Mouse (Mus musculus) cerebral cortex, adult 2 months (tissue): Measurements from ENCODE around the gene Snapc3.

Experiments used
- WGBS: fragments of 180-500 bp; shearing (Covaris S2); methylation state at CpG from one replicate; pipeline ENCODE4 v1.1.7; 2018; 5-methylcytosine and 5-hydroxymethylcytosine counted together

Snapc3 gene

DNA sequence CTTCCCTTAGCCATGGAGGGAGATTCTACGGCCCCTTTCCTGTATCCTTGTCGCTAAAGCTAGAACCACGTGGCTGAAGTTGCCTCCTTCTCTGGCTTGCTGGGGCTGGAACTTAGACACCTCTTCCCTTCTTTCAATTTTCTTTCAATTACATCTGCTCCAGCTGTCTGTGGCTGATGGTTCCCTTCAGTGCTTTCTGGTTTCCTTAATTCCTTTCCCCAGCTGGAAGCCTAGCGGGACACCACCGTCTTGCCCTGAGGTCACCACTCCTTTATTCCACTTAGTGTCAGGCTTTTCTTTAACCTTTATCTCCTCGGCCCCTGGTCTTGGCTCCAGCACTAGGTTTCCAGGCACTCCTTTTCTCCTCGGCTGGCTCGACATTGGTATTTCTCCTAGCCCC, 93.6 kb downstream of the Snapc3 start:
- 54% methylated on average over 8 of the region's 8 CpGs for WGBS

DNA sequence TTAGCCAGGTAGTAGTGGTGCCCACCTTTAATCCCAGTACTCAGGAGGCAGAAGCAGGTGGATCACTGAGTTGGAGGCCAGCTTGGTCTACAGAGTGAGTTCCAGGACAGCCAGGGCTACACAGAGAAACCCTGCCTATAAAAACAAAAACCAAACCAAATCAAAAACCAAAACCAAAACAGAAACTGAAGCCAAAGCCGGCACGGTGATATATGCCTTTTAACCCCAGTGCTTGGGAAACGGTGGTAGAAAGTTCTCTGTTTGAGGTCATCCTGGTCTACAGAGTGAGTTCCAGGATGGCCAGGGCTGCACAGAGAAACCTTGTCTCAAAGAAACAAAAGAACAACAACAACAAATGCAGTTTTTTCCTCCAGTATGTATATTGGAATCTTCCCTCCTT, 94.7 kb downstream of the Snapc3 start:
- WGBS, result 84% methylated on average over 3 of the region's 3 CpGs

DNA sequence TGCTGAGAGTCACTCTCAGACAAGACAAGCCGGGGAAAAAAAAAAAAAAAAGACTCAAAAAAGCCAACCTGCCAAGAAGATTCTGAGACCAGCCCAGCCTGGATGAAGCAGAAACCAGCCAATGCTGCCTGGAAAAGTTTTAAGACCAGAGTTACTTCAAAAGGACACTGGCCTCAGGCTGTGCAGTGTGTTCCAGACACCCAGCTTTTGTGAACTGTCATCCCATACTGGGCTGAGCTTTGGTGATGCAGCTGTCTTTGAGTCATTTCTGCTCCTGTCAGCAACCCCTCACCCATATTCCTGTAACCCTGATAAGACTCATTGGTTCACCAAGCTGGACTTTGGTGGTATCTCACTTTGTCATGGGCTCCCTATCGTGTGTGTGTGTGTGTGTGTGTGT, 95.1 kb downstream of the Snapc3 start:
- WGBS, result 67% methylated on average over 2 of the region's 2 CpGs

DNA sequence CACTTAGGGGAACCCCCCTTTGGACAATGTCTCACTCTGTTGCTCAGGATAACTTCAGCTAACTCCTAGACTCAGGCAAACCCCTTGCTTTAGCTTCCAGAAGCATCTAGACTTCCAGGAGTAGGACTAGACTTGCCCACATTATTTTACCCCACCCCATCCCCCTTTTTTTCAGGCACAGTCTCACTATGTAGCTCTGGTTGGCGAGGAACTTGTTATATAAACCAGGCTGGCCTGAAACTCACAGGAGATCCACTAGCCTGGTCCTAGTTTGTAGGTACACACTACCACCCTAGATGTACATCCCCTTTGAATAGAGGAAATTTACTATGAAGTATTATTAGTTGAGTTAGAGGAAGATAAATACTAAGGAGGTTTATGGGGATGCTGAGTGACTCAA, 96.7 kb downstream of the Snapc3 start:
- WGBS, result 62% methylated on average over 1 of the region's 1 CpGs

DNA sequence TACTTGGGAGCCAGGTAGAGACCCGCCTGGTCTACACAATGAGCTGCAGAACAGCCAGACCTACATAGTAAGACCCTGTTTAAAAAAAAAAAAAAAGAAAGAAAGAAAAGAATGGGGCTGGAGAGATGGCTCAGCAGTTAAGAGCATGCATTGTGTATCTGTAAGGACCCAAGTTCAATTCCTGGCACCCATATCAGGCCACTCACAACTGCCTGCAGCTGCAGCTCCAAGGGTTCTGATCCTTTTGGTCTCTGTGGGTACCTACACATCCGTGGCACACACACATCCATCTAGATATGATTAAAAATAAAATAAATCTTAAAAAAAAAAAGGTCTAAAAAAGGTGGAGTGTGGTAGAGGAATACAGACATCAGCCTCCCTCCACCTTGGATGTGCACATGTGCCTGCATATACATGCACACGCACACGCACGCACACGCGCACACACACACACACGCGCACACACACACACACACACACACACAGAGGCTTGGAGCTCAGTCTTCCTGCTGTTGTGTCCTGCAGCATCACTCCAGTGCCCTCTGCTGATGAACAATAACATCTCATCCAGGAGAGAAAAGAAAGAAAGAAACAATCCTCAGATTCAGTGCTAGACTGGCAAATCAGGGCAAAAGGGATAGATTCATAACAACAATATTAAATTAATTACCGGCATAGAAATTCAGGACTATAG, 97.6 kb downstream of the Snapc3 start:
- WGBS, result 73% methylated on average over 10 of the region's 10 CpGs

DNA sequence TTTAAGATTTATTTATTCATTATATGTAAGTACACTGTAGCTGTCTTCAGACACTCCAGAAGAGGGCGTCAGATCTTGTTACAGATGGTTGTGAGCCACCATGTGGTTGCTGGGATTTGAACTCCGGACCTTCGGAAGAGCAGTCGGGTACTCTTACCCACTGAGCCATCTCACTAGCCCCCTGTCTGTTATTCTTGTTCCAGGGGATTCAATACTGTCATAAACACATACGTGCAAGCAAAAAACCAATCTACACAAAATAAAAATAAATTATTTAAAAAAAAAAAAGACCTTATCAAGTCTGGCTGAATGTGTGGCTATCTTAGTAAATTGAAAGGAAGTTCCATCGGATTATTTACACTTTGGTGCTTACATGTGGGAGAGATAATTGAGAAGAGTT, 98.6 kb downstream of the Snapc3 start:
- WGBS, result 93% methylated on average over 5 of the region's 6 CpGs
